Mouse (Mus musculus) gastrocnemius, postnatal 4 days (tissue): Measurements from ENCODE around the gene Cyp2g1. TPM values are rescaled to one million over a fixed set of nuclear protein-coding genes. Genes with fewer than 3 reads are reported as not detected.
"Not testable (repeated sequence)": the region's sequence is repeated elsewhere in the genome, so short reads cannot be mapped to it uniquely, and the experiment has no call there.

ENCODE experiments used
- DNase-seq, 2 experiments: peaks; one replicate each; pipeline ENCODE4 v3.0.0; 2021 to 2022; ENCODE audit warnings: low spot score in 2 of 2, mixed read lengths in 2 of 2
- long read RNA-seq, 2 experiments: library from polyadenylated mRNA; stranded (forward); transcript quantifications; one replicate each; pipeline ENCODE4 v2.0.0; 2021
- total RNA-seq, 2 experiments: library from RNA; stranded (reverse); gene quantifications; 2 replicates each; pipeline ENCODE4 v1.2.3; 2021

The Cyp2g1 gene
- not detected for total RNA-seq
- long read RNA-seq, experiment 1, transcript Cyp2g1-201 (9 exons, 1,896 nt): major isoform, 5 of 5 reads
- long read RNA-seq, experiment 1, partial matches to known transcripts: 0 of 5 reads
- long read RNA-seq, experiment 1, other reads (novel, unspliced or antisense): 0 of 5 reads
- long read RNA-seq, experiment 2: 0 reads

- DNase-seq: no peak
Observed at GRCm38 (mm10) chr7:26808592-26808991, at the start of gene Cyp2g1. TSS of gene Cyp2g1 (plus strand) at chr7:26808892.

GRCm38 (mm10) chr7:26767084-26767483, 41.6 kb upstream of the Cyp2g1 start:
- no peak for DNase-seq

GRCm38 (mm10) chr7:26769881-26770470, 38.7 kb upstream of the Cyp2g1 start:
- no peak for DNase-seq

- no peak for DNase-seq
Observed at GRCm38 (mm10) chr7:26772866-26773586, 35.7 kb upstream of the Cyp2g1 start.

- no peak for DNase-seq
Observed at GRCm38 (mm10) chr7:26775866-26776265, 32.8 kb upstream of the Cyp2g1 start.

- DNase-seq: no peak
Observed at GRCm38 (mm10) chr7:26777806-26778205, 30.9 kb upstream of the Cyp2g1 start.

- DNase-seq: no peak
Observed at GRCm38 (mm10) chr7:26778474-26778873, 30.2 kb upstream of the Cyp2g1 start.

GRCm38 (mm10) chr7:26779799-26780416, 28.8 kb upstream of the Cyp2g1 start:
- no peak for DNase-seq

- no peak for DNase-seq
Observed at GRCm38 (mm10) chr7:26780510-26780909, 28.2 kb upstream of the Cyp2g1 start.

- DNase-seq: no peak
Observed at GRCm38 (mm10) chr7:26780998-26781766, 27.5 kb upstream of the Cyp2g1 start.

- no peak for DNase-seq
Observed at GRCm38 (mm10) chr7:26781767-26782131, 26.9 kb upstream of the Cyp2g1 start.

GRCm38 (mm10) chr7:26783163-26783562, 25.5 kb upstream of the Cyp2g1 start:
- no peak for DNase-seq

GRCm38 (mm10) chr7:26786013-26786412, 22.7 kb upstream of the Cyp2g1 start:
- DNase-seq: not testable (repeated sequence)

GRCm38 (mm10) chr7:26789984-26790383, 18.7 kb upstream of the Cyp2g1 start:
- DNase-seq: no peak

- no peak for DNase-seq
Observed at GRCm38 (mm10) chr7:26800104-26800503, 8.6 kb upstream of the Cyp2g1 start.

- DNase-seq: no peak
Observed at GRCm38 (mm10) chr7:26800996-26801395, 7.7 kb upstream of the Cyp2g1 start.

- not testable (repeated sequence) for DNase-seq
Observed at GRCm38 (mm10) chr7:26831556-26832292, 23.0 kb downstream of the Cyp2g1 start.

- not testable (repeated sequence) for DNase-seq
Observed at GRCm38 (mm10) chr7:26832668-26833067, 24.0 kb downstream of the Cyp2g1 start.

GRCm38 (mm10) chr7:26835059-26835458, 26.4 kb downstream of the Cyp2g1 start, which contains the start of gene Cyp2a5:
TSS of gene Cyp2a5 (plus strand) at chr7:26835305.
- DNase-seq: not testable (repeated sequence)

- not testable (repeated sequence) for DNase-seq
Observed at GRCm38 (mm10) chr7:26843400-26843799, 34.7 kb downstream of the Cyp2g1 start.
